Mouse (Mus musculus): Measurements from ENCODE around the gene Gm20696.

Gene Gm20696

DNA sequence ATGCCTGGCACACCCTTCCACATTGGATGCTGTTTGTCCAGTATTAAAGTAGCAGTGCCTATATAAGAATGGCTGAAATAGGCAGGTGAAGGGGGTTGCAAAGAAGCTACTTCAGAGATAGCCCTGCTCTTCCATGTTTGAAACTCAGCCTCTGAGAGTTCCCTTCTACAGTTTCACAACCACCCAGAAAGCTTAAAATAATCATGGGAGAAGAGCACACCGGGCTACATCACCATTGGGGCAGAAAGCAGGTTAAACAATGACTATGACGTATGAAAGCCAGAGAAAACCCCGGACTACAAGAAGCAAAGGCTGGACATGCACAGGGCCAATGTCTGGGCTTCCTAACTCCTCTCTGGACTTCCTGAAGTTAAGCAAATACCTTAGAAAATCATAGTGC, 394.4 kb downstream of the Gm20696 start:
- no peak for DNase-seq

DNA sequence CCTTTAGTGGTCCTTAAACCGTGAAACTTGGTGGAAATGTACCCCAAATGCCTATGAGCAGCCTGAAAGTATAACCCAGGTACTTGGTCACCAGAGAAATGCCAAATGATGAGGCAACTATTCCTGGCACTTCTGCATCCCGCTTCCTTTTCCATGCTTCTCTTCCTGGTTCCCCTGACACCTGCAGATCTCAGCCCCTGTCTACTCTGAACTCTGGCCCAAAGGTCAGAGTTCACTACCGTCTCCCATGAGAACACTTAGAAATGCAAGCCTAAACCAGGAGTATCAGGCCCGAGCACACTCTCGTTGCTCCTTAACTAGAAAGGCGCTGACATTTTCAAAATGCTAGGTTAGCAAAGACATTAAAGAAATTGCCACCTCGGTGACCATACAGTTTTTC, 394.9 kb downstream of the Gm20696 start:
- no peak for DNase-seq

DNA sequence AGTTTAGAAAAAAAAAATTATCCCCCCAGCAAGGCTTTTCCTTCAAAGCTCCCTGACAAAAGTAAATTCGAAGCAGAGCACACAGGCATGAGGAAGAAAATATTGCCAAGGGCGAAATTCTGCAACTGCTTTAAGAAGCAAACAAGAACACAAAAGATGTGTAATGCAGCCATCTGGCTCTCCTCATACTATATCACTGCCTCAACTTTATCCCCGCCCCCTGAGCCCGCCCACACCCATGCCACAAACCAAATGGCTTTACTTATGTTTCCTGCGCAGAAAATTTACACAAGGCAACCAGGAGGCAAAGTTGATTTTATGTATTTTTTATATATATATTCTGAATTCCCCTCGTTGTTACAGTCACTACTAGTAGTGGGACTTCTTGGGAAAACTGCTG, 396.7 kb downstream of the Gm20696 start:
- no peak for DNase-seq

DNA sequence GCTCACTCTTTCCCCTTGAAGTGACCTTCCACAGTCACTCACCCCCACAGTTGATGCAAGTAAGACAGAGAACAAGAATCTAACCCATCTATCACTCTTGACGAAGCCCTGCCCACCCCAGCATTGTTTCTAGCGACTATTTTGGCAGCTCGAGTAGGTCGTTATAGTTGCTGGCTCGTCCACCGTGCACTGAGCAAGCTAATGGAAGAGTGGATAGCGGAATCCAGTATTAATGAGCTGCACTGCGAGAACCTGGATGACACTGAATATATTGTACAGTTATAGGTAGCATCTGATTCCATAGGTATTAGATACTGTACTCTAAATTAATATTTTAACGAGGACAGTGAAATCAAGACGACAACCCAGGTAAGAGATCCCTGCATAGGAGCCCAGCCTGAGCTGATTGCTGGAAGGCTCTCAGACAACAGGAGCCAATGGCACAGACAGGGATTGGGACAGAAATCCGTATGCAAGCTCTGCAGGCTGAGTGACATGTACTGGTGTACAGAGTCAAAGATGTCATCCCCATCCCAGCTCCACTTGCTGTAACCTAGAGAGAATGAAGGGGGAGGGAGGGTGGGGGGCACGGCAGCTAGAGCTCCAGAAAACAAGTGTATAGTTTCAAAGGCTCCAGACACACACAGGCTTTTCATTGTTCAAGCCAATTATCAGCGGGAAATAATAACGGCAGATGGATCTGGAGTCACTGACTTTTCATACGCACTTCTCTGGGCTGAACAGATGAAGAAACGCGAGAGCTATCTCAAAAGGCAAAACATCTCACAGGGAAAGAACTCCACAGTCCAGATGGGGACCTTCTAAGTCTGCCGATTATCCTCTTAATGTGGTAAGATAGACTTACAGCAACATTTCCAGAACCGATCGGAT, 398.2 kb downstream of the Gm20696 start:
- no peak for DNase-seq

DNA sequence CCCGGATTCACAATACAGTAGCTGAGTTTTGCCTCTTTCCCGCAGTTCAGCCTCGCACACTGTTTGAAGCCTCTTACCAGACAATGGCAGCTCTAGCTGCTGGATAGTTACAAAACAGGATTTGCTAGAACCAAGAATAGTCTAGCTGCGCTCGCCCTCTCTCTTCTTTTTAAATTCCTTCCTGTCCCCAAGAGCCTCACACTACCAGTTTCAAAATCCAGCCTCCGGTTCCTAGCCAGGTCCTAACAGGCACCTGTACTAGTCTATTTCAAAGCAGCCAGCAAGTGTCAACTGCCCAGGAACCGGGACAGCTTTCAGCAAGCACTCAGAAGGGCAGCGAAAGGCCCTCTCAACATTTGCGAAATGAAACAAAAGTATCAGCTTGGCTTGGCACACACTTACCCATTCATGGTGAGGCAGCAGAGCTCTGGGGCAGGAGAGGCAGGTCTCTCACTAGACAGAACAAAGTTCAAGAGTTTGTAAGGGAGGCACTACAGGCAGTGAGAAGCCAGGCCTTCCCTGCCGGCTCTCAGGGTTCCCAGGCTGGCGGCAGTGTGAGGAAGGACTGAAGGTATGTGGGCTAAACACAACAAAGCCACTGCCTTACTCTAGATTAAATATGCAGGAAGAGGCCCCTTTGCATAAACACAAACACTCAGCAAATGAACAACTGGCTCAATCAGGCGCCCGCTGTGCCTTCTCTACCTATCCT, 400.5 kb downstream of the Gm20696 start:
- DNase-seq: no peak

DNA sequence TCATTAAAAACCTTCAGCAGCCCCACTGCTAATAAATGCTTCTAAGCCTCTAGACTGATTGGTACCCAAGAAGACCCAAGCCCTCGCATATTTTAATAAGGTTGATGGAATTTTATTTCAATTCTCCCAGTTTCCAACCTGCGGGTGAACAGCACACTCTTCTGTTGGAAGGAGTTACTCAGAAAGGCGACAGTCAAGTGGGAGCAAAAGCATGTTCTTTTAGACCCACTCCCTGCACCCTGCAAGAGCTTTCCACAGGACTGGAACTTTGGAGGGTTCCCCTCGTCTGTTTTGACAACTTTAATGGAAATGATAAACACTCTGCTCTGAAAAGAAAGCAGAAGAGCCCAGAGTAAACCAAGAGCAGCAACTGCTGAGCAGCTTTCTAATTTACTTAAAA, 401.4 kb downstream of the Gm20696 start:
- no peak for DNase-seq

DNA sequence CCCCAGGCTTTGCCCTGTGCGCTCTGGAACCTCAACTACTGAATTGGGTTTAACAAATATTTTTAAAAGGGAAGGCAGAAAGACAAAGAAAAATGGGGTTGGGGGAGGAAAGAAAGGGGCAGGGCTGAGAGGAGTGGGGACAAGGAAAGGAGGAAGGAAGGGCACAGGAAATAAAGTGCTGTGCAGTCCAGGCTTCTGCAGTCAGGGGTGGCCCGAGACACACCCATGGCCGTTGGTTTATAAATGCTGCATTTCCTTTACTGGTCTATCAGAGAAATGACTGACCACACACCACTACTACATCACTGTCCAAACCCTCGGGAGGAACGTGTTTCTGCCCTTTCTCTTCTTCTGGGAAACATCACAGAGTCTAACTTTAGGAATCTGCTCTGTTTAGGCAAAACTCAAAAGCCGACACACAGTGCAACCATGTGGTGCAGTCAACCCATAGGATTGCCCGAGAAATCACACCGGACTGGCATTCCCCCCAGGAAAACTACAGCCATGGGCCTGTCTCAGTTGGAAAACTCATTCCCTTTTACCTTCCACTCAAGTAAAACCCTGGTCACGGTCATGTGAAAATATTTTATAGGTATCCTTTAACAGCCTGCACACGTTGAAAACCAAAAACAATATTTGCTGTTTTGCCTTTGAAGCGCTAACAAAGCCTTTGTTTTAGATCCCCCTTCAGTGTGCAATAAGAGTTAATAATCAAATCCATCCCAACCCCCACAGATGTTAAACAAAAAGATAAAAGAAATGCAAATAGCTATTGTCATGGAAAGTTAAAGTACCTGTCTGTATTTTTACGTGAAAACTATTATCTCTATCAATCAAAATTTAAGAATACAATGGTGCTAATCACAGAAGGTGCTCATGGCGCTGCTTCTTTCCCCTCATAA, 402.2 kb downstream of the Gm20696 start:
- no peak for DNase-seq

DNA sequence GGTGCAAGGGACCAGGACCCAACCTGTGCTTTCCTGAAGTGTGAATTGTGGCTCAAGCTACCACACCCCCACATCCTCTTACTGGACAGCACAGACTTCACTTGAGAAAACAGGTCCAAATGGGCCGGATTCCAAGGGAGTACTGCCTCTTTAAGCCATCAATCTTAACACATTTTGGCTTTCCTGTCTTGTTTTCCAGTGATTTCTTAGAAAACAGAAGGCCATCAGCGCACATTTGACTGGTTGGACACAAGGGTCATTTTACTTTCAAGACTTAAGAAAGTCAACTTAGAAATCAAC, 402.8 kb downstream of the Gm20696 start:
- no peak for DNase-seq

DNA sequence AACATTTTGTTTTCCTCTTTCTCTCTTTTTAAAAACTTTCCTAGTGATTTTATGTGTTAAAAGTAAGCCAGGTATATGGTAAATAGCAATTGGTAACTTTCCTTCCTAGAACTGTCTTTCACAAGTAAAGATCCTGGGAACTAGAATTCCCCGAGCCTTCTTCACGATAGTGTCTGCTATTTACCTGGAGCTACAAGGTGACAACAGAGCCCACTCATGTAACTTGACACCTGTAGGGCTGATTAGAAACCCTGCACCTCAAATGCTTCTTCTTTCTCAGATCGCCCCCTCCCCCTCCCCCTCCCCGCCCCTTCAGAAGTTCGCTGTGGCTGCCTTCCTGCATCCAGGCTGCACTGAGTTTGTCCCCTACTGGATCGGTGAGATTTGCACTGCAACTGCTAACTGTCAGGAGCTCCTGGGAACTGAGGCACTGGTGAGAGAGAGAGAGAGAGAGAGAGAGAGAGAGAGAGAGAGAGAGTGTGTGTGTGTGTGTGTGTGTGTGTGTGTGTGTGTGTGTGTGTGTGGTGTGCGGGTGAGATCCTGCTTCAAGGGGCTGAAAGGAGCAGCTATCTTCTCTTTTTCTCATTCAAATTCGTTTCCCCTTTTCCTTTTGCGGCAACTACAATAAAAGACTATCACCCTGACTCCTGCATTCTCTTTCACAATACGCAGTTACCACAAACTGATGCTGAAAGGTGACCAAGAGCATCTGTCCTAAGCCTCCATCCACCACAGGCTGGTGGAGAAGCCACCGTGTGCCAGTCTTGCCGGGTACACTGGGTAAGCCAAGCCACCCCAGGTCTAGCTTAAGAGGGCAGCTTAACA, 403.3 kb downstream of the Gm20696 start:
- DNase-seq: no peak

GRCm38 (mm10) chr6:99261737-99262130, 404.9 kb downstream of the Gm20696 start:
- DNase-seq: no peak

DNA sequence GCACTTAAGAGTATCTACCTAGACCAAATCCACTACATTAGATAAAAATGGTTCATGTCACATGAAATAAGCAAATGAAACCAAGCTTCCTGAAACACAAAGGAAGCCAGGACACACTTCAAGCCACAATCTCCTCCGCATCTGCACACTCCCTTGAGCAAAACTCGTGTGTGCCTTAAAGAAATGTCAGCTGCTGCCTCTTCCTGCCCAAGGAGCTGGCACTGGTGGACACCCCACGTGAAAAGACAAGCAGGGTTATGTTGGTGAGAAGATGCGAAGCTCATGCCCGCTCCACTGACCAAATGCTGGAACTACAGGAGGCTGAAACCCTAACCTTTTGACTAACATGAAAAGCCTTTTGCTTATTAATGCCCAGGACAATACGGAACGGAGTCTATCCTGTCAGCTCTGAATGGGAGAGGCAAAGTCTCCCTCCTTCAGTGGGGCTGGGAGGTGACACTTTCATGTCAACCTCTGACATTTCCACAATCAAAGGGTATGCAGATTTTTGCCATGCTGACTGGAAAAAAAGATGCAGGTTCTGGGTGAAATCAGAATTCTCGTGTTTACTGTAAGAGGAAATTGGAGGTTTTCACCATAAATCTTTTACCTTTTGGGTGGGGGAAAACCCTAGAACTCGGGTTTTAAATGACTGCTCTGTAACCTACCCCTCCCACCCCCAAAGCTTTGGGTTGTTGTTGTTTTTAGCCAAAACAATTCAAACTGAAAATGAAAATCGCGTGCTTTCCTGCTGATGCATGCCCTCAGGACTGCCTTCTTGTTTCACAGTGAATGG, 405.5 kb downstream of the Gm20696 start:
- DNase-seq: no peak

- no peak for DNase-seq
Measured at GRCm38 (mm10) chr6:99258346-99258745, 408.3 kb downstream of the Gm20696 start.

GRCm38 (mm10) chr6:99257676-99258075, 408.9 kb downstream of the Gm20696 start:
- DNase-seq: no peak

- no peak for DNase-seq
Measured at GRCm38 (mm10) chr6:99253331-99253730, 413.3 kb downstream of the Gm20696 start.

GRCm38 (mm10) chr6:99252816-99253215, 413.8 kb downstream of the Gm20696 start:
- no peak for DNase-seq

DNA sequence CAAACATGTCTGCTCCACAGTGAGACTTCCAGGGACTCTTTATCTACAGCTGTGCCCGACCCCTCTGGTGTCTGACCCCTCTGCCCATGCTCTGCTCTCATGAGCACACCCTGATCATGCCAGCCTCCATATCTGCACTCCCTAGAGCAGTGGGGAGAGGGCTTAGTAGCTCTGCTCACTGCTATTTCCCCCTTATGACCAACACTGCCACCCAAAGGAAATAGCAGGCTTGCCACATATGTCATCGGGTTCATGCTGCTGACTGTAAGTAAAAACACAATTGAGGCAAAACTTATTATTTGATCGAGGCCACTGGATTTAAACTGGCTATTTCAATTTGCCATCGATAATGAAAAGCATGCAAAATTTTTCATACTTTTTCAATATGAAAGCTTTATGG, 414.7 kb downstream of the Gm20696 start:
- DNase-seq: no peak

- DNase-seq: no peak
Measured at GRCm38 (mm10) chr6:99251222-99251621, 415.4 kb downstream of the Gm20696 start.

- DNase-seq: no peak
Measured at GRCm38 (mm10) chr6:99249496-99250030, 417.0 kb downstream of the Gm20696 start.

DNA sequence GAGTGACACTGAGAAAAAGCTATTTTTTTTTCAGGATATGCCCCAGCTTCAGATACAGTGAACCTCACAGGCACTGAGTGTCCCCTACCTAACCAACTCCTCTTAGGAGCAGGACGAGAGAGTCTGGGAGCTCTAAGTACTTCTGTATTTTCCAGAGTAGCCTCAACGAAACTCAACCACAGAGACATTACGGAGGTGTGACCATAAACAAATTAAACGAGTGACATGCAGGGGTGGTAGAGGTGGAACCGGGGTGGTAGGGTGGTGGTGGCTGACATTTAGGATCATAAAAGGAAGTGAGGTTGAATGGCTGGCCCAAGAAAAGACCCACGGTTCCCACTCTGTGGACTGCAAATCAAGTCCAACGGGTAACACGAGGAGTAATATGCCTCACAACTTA, 418.2 kb downstream of the Gm20696 start:
- DNase-seq: no peak

- no peak for DNase-seq
Measured at GRCm38 (mm10) chr6:99241625-99242395, 424.8 kb downstream of the Gm20696 start.

- no peak for DNase-seq
Measured at GRCm38 (mm10) chr6:99240764-99241163, 425.8 kb downstream of the Gm20696 start.

Measured in cerebellum, adult 8-10 months (tissue).